Mouse (Mus musculus): ENCODE measurements at regions not wholly inside any gene's neighbourhood (a gene's known extent, or its start where the extent isn't known, plus 50 kb on each side); places are given as distances from the start of the nearest gene placed in this dataset.

DNA sequence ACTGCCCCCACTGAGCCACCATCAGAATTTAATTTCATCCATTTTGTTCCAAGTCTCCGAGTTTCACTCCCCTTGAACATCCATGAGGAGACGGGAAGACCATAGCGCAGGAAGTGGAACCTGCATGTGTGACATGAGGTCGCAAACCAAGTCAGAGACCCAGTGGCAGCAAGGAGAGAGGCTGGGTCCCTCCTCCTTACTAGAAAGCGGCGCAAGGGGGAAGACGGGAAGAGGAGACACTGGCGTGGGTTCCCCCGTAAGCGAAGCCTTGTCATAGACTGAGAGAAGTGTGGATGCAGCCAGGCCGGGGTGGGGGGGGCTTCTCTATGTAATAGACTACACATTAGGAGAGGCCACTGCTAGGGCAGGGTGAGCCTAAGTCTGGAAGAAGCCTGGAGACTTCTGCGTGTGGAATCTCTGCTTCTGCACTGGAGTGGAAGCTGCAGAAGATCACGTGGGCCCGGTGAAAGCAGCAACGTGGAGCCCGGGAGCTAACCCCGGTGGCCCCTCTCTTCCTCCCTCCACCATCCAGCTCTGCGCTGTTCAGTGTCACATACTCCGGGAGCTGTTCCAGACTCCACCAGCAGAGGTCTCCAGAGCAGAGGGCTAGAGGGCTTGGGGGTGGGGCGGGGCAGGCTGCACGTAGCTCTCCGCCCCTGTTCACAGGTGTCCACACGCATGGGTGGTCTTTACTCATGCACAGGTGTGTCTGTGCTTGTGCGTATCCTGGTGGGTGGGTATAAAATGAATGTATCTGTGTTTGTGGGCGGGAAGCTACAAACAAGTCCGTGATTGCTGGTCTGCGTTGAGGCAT lies 159.4 kb downstream of the Zfp36l2 start:
- in situ Hi-C loops (cut with MboI): no loop called here

GRCm38 (mm10) chr17:84027275-84027674 lies 160.5 kb downstream of the Zfp36l2 start:
- in situ Hi-C loops (cut with MboI): no loop called here

DNA sequence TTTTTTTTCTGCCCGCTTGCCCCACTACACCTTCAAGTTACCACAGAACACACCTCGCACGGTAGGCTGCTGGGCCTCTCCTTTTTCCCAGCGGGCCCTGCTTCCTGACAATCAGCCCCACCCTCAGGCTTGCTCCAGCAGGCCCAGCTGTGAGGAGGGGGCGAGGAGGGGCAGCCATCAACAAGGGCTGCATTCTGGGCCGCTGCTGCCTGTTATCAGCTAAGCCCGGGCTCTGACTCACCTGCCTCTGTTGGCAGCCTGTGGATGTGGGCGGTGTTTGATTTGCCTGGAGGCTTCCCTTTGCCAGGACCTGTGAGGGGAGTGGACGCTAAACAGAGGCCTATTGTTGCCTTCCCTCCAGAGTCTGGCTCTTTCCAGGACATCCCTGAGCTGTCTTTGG lies 161.6 kb downstream of the Zfp36l2 start:
- in situ Hi-C loops (cut with MboI): no loop called here

- in situ Hi-C loops (cut with MboI): no loop called here
Measured at GRCm38 (mm10) chr17:84022358-84022757, 165.4 kb downstream of the Zfp36l2 start.

DNA sequence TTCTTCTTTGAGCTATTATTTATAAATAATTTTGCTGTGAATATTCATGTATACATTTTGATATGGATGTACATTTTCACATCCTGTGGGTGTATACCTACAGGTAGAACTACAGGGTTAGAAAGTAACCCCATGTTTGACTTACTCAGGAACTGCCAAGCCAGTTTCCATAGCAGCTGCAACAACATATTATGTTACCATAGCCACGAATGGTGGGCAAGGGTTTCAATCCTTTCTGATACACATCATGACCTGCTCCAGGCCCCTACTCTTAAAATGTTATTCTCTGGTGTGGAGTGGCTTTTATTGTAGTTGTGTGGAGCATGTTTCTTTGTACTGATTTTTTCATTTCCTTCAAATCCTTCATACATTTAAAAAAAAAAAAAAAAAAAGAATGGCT lies 168.9 kb downstream of the Zfp36l2 start:
- in situ Hi-C loops (cut with MboI): no loop called here

- in situ Hi-C loops (cut with MboI): no loop called here
Measured at GRCm38 (mm10) chr17:84017891-84018290, 169.9 kb downstream of the Zfp36l2 start.

GRCm38 (mm10) chr17:84014287-84015039 lies 166.7 kb upstream of the Haao start:
- in situ Hi-C loops (cut with MboI): no loop called here

- in situ Hi-C loops (cut with MboI): no loop called here
Measured at GRCm38 (mm10) chr17:84010492-84011060, 162.8 kb upstream of the Haao start.

DNA sequence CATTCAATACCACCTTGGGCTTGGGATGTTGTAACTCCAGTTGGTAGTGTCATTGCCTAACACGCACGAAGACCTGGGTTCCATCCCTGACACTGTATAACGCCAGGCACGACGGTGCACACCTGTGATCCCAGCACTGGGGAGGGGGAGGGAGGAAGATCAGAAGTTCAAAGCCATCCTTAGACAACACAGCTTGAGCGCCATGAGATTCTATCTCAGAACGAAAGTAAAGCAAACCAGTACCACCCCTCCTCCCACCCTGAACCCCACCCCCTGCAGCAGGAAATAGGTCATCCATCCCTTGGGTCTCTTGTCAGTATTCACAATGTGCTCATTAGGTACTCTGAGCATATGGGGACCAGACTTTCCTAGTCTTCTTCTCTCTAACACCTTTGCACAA lies 162.2 kb upstream of the Haao start:
- in situ Hi-C loops (cut with MboI): loop anchor here (10.0 kb wide), 1 partner anchor 185 kb away; no protein-coding TSS in a partner anchor

- in situ Hi-C loops (cut with MboI): loop anchor here (10.0 kb wide), 1 partner anchor 186 kb away; no protein-coding TSS in a partner anchor
Measured at GRCm38 (mm10) chr17:84009194-84009593, 161.4 kb upstream of the Haao start.

DNA sequence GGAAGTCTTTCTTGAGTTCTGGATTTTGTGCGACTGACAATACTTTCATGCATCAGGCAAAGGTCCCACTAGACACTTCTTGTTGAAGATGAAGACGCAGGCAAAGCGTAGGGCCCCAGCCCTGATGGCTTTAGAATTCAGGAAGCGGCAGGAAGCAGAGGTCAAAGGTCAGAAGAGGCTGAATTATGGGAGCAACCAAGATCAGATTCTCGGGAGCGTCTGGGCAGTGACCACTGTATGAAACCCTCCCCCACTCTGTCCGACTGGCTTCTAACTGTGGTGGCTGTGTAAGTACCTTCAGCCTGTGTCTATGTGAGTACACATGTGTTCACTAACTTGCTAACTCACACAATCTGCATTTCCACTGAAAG lies 160.9 kb upstream of the Haao start:
- in situ Hi-C loops (cut with MboI): loop anchor here (10.0 kb wide), 1 partner anchor 186 kb away; no protein-coding TSS in a partner anchor

- in situ Hi-C loops (cut with MboI): loop anchor here (10.0 kb wide), 1 partner anchor 187 kb away; no protein-coding TSS in a partner anchor
Measured at GRCm38 (mm10) chr17:84008035-84008681, 160.4 kb upstream of the Haao start.

GRCm38 (mm10) chr17:84006748-84007147 lies 159.0 kb upstream of the Haao start:
- in situ Hi-C loops (cut with MboI): loop anchor here (10.0 kb wide), 1 partner anchor 188 kb away; no protein-coding TSS in a partner anchor

DNA sequence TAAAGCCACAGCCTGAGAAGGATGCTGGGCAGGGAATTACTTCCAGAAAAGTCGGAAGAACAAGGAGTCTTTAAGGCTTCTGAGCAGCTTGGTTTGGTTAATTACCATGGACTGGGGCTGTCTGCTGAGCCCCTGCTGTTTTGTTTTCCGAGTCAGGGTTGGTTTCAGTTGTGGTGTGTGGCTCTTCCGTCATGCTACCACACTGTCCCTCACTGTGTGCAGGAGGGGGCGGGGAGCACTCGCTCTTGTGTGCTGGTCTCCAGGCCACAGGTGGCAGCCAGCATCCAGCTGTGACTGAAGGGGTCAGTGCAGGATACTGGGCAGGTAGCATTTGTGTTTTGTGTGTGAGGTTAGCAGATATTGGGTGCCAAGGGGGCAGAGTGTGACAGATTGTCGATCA lies 156.5 kb upstream of the Haao start:
- in situ Hi-C loops (cut with MboI): loop anchor here (10.0 kb wide), 1 partner anchor 191 kb away; no protein-coding TSS in a partner anchor

DNA sequence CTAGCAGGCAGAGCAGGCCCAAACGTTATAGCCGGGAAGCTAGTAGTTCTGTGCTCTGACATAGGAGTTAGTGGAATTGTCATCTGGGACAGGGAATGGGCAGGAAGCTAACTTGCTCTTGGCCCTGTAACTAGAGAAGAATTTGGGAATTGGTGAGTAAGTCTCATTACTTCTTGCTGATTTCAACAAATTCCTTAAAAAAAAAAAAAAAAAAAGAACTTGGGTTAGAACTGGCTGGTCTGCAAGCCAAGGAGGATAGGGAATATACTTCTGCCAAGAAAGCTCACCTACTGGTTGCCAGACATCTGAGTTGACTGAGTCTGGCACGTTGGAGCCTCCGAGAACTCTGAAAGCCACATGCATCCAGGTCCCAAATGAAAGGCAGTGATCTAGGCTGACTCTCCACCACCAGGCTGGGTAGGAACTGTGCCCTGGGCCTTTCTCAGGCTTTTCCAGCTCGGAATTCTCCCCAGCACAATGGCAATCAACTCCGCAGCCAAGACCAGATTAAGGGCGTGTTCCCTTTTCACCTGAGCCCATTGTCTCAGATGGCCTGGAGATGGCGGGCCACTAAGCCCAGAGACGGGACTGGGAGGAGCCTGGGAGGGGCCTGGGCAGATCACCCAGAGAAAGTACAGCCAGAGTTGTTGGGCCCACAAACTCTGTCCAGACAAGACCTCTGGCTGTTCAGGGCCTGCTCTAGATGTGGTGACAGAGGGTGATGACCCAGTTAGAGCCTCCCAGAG lies 155.9 kb upstream of the Haao start:
- in situ Hi-C loops (cut with MboI): loop anchor here (10.0 kb wide), 1 partner anchor 191 kb away; no protein-coding TSS in a partner anchor

DNA sequence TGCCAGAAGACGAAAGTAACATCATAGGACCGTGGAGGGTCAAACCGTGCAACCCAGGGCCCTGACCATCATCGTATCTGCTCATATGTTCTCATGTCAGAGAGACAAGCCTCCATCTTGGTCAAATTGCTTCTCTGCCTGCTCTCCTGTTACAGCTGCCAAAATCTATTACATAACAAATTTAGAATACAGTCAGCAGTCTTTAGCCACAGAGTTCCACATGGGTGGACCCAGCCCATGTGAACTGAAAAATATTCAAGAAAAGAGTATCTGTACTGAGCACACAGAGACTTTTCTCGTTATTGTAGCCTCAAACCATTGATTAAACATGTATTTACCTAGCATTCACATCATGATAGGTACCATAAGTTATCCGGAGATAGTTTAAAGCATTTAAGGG lies 155.2 kb upstream of the Haao start:
- in situ Hi-C loops (cut with MboI): loop anchor here (10.0 kb wide), 1 partner anchor 192 kb away; no protein-coding TSS in a partner anchor

- in situ Hi-C loops (cut with MboI): loop anchor here (10.0 kb wide), 1 partner anchor 192 kb away; no protein-coding TSS in a partner anchor
Measured at GRCm38 (mm10) chr17:84002327-84002726, 154.6 kb upstream of the Haao start.

DNA sequence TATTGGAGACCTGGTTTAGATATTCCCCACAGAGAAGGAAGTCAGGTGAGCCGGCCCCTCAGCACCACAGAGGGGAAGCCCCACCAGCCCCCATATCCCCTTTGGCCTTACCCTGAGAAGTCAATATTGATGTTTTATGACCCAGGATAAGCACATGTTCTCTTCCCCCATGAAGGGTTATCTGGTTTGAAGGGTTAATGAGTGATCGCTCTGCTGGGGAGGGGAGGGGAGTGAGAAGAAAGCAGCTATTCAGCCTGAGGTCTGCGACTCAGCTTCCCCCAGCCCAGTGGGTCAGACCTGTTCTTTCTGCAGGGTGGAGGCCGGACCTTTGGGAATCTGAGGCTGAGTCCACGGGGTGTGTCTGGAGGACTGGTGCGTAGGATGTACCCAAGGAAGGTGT lies 152.4 kb upstream of the Haao start:
- in situ Hi-C loops (cut with MboI): loop anchor here (10.0 kb wide), 1 partner anchor 195 kb away; no protein-coding TSS in a partner anchor

DNA sequence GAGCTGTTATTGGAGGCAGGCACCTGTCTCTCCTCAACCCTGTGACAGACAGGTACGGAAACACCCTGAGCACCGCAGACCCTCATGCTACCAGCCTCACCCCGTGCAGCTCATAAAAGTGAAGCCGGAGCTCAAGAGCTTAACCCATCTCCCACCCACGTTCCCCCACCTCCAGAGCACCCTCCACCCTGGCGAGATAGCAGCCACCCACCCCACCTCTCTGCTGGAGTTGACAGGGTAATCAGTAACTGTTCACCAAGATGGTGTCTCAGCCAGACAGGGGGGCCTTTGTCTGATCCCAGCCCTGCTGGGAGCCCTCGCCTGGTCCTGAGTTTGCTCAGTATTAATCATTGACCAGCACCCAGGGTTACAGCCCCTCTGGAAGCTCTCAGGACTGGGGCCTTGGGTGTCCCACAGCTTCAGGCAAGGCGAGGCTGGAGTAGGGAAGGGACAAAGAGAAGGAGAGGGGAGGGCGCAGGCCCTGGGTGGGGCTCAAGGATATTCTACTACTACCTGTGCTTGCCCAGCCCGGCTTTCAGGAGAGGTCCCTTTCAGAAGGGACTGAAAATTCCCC lies 151.3 kb upstream of the Haao start:
- in situ Hi-C loops (cut with MboI): no loop called here

DNA sequence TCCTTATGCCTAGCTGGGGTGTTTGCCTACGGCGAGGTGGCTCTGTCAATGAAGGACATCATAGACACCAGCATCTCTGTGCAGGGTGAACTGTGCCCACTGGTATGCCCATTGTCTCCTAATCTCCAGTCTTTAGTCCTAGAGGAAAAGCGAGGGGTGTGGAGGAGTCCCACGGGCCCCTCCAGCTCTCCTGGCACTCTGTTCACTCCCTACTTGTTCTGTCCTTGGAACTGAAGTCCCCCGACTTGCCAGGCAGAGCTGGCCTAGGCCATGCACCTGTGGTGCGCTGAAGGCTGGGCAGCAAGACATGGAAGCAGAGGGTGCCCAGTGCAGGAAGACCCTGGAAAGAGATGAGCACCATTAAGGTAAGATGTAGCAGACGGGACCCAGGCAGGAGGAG lies 150.6 kb upstream of the Haao start:
- in situ Hi-C loops (cut with MboI): no loop called here

DNA sequence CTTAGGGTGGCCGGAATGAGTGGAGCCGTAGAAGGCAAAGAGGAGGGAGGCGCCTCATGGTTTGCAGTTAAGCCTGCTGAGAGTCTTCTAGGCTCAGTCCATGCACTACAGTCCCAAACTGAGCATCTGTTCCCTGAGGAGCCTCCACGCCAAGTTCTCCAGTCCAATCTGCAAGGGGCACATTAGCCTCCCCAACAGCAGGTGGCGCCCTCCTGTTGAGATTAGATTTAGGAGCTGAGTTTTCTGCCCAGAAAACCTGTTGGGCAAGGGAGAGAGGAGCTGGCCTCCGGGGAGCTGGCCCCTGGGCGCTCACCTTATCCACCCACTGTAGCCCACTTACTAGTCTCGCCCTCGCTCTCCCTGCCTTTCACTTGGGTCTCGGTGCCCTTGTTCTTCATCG lies 150.0 kb upstream of the Haao start:
- in situ Hi-C loops (cut with MboI): no loop called here
